Mouse (Mus musculus) olfactory bulb, adult 2 months (tissue): ENCODE results near the gene A630089N07Rik.
"Not testable (repeated sequence)": the region's sequence is repeated elsewhere in the genome, so short reads cannot be mapped to it uniquely, and the experiment has no call there.

ENCODE experiments used
- CTCF ChIP-seq: fragments of 200-500 bp; IDR thresholded peaks from 2 replicates; pipeline ENCODE4 v1.5.1; 2012; ENCODE audit warnings: low read depth, mild to moderate bottlenecking, low read length, moderate library complexity; ENCODE audit not compliant: insufficient read depth
- POLR2A ChIP-seq: fragments of 200-500 bp; IDR thresholded peaks from 2 replicates; pipeline ENCODE4 v1.6.1; 2012; ENCODE audit warnings: mild to moderate bottlenecking, low read depth, low read length, moderate library complexity; ENCODE audit not compliant: insufficient read depth

- not testable (repeated sequence) for TF ChIP-seq CTCF, POLR2A
Observed at GRCm38 (mm10) chr16:98081889-98082818, at the start of gene A630089N07Rik.
